Mouse (Mus musculus) small intestine, adult 2 months (tissue): ENCODE data around the gene Dst.

ENCODE experiments used
- CTCF ChIP-seq: fragments of 200-500 bp; IDR thresholded peaks from 2 replicates; pipeline ENCODE4 v1.5.1; 2012; ENCODE audit warnings: low read depth, mild to moderate bottlenecking, control low read depth, inconsistent platforms, low read length, moderate library complexity, mixed read lengths; ENCODE audit not compliant: insufficient replicate concordance, insufficient read length; ENCODE audit errors: extremely low read depth
- POLR2A ChIP-seq: fragments of 200-500 bp; IDR thresholded peaks from 2 replicates; pipeline ENCODE4 v1.6.1; 2012; ENCODE audit warnings: low read depth, mild to moderate bottlenecking, control low read depth, inconsistent platforms, low read length, moderate library complexity

- TF ChIP-seq CTCF (no peak), POLR2A (no peak)
Measured at GRCm38 (mm10) chr1:34060446-34060845, 152.4 kb downstream of the Dst start.
